Mouse (Mus musculus): ENCODE measurements around the gene Myo15. TPM values are rescaled to one million over a fixed set of nuclear protein-coding genes. Genes with fewer than 3 reads are reported as not detected.

Gene Myo15
- polyA plus RNA-seq, 1 experiment from 2014 or later = 0.08 TPM

DNA sequence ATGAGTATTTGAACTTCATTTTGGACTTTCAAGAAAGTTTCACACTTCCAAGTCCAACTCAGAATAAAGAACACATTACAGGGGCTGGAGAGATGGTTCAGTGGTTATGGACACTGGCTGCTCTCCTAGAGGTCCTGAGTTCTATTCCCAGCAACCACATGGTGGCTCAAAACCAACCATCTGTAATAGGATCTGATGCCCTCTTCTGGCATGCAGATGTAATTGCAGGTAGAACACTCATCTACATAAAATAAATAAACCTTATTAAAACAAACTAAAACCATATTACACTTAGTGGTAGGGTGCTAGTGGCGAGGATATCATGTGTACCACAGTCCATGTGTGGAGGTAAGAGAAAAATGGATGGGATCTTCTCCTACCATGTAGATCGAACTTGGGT lies 43.4 kb downstream of the Myo15 start:
- Histone ChIP-seq H3K4me3 (ENCODE audit: low read depth, low read length) (no peak overlapping the region), H3K9me3 (replicated peaks; ENCODE audit: control insufficient read depth, low read length) (no peaks in the 10 kb centered on the region), H3K27ac (ENCODE audit: low read depth, low read length) (no peak overlapping the region), H3K9ac (ENCODE audit: low read length) (no peak overlapping the region), H3K36me3 (ENCODE audit: control insufficient read depth, insufficient read depth, low read length) (no peaks in the 10 kb centered on the region), H3K4me2 (ENCODE audit: low read length) (no peak overlapping the region), H3K27me3 (replicated peaks; ENCODE audit: control insufficient read depth, insufficient read depth, low read length) (peaks cover 5% of the 10 kb centered on the region; the same call in 1 of the 2 replicates), H3K4me1 (ENCODE audit: control insufficient read depth, insufficient read depth, low read length) (peaks cover 6% of the 10 kb centered on the region)
- DNase-seq (ENCODE audit: low spot score) = no peak
- no peak for ATAC-seq
- 87% methylated on average over 2 of the region's 2 CpGs for WGBS

DNA sequence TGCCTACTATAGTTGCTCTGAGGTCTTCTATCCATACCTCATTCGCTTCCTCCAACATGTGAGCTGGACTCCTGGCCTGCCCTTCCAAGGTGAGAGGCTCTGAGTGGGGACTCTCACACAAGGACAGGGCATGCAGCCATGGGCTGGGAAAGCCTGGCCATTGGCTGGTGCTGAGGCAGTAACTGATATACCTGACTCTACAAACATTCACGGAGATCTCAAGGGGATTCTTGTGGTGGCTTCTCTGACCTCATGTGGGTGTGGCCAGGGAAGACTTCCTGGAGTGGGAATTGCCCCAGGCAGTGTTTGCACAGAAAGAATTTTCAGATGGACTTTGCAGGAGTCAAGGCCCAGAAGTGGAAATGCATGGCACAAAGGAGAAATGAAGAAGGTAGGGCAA lies 45.8 kb downstream of the Myo15 start:
- H3K4me1 ChIP-seq (ENCODE audit: control insufficient read depth, insufficient read depth, low read length) = no peaks in the 10 kb centered on the region
- H3K9me3 ChIP-seq (replicated peaks; ENCODE audit: control insufficient read depth, low read length) = no peaks in the 10 kb centered on the region
- H3K27ac ChIP-seq (ENCODE audit: low read depth, low read length) = no peak overlapping the region
- DNase-seq (ENCODE audit: low spot score) (no peak), ATAC-seq (no peak)
- WGBS = 75% methylated on average over 2 of the region's 2 CpGs
- H3K4me3 ChIP-seq (ENCODE audit: low read depth, low read length) = no peak overlapping the region
- no peaks in the 10 kb centered on the region for H3K36me3 ChIP-seq (ENCODE audit: control insufficient read depth, insufficient read depth, low read length)
- H3K4me2 ChIP-seq (ENCODE audit: low read length) = no peak overlapping the region
- H3K27me3 ChIP-seq (replicated peaks; ENCODE audit: control insufficient read depth, insufficient read depth, low read length) = peaks cover 5% of the 10 kb centered on the region; the same call in 1 of the 2 replicates
- H3K9ac ChIP-seq (ENCODE audit: low read length) = no peak overlapping the region

DNA sequence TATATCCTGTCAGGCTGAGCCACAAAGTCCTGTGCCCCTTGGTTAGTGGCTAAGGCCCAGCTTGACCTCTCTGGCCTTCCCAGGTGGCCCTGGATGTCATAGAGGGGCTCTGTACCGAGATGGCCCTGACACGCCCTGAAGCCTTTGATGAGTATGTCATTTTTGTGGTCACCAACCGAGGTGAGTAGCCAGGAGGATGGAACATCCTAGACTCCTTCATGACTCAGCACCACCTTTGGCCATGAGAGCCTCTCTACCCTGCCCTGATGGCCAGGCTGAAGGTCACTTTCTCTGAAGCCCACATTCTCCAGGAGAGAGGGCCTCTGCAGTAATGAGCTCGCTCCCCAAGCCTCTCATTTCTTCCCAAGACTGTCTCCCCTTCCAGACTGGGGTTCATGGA lies 49.2 kb downstream of the Myo15 start:
- H3K4me1 ChIP-seq (ENCODE audit: control insufficient read depth, insufficient read depth, low read length) = no peaks in the 10 kb centered on the region
- 77% methylated on average over 4 of the region's 4 CpGs for WGBS
- ATAC-seq (no peak), DNase-seq (ENCODE audit: low spot score) (no peak)
- H3K36me3 ChIP-seq (ENCODE audit: control insufficient read depth, insufficient read depth, low read length) = no peaks in the 10 kb centered on the region
- no peak overlapping the region for H3K27ac ChIP-seq (ENCODE audit: low read depth, low read length)
- H3K4me3 ChIP-seq (ENCODE audit: low read depth, low read length) = no peak overlapping the region
- H3K9me3 ChIP-seq (replicated peaks; ENCODE audit: control insufficient read depth, low read length) = no peaks in the 10 kb centered on the region
- H3K27me3 ChIP-seq (replicated peaks; ENCODE audit: control insufficient read depth, insufficient read depth, low read length) = no peaks in the 10 kb centered on the region
- no peak overlapping the region for H3K4me2 ChIP-seq (ENCODE audit: low read length)
- H3K9ac ChIP-seq (ENCODE audit: low read length) = no peak overlapping the region

DNA sequence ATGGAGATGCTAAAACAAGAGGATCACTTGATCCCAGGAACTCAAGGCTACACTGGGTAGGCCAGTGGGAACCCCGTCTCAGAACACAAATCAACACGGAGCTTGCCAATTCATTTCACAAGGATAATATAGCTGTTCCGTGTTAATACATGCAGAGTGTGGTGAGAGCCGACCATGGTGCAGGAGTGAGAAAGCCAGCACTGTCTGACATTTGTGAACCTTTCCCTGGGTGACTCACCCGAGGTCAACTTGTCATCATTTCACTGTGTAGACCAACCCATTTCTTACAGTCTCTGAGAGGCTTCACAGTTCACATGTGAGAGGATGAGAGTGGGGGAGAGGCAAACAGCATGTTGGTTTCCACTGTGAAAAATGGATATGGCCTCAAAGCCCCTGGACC lies 52.9 kb downstream of the Myo15 start:
- WGBS = 84% methylated on average over 5 of the region's 5 CpGs

DNA sequence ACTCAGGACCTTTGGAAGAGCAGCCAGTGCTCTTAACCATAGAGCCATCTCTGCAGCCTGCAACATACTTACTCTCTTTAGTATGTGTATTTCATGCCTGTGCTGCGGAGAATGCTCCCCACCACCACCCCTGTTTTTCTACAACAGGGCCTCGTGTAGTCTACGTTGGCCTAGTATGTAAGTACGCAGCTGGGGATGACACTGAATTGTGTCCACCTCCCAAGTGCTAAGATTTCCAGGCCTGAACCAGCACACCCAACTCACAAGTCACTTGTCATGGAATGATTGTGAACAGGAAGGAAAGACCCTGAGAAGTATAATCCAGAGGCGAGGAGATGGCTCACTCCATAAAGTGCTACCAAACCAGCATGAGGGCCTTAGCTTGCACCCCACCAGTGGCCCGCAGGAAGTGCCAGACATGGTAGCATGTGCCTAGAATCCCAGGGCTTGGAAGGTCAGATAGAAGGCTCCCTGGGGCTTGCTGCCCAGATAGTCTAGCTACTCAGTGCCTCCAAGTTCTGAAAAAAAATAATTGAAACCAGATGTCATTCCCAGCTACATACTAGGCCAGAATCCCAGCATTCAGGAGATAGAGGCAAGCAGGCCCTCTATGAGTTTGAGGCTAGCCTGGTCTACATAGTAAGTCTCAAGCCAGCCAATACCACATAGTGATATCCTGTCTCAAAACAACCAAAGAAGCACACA lies 53.7 kb downstream of the Myo15 start:
- 94% methylated on average over 6 of the region's 6 CpGs for WGBS
- Histone ChIP-seq H3K4me1 (ENCODE audit: control insufficient read depth, insufficient read depth, low read length) (no peaks in the 10 kb centered on the region), H3K9ac (ENCODE audit: low read length) (no peak overlapping the region), H3K4me3 (ENCODE audit: low read depth, low read length) (no peak overlapping the region), H3K9me3 (replicated peaks; ENCODE audit: control insufficient read depth, low read length) (no peaks in the 10 kb centered on the region), H3K36me3 (ENCODE audit: control insufficient read depth, insufficient read depth, low read length) (no peaks in the 10 kb centered on the region), H3K4me2 (ENCODE audit: low read length) (no peak overlapping the region), H3K27me3 (replicated peaks; ENCODE audit: control insufficient read depth, insufficient read depth, low read length) (no peaks in the 10 kb centered on the region), H3K27ac (ENCODE audit: low read depth, low read length) (no peak overlapping the region)
- ATAC-seq = no peak
- DNase-seq (ENCODE audit: low spot score) = no peak

More for the DNA sequence above, 52.9 kb downstream of the Myo15 start:
- no peak overlapping the region for H3K4me3 ChIP-seq (ENCODE audit: low read depth, low read length)
- H3K9me3 ChIP-seq (replicated peaks; ENCODE audit: control insufficient read depth, low read length) = no peaks in the 10 kb centered on the region
- no peak for DNase-seq (ENCODE audit: low spot score)
- H3K27ac ChIP-seq (ENCODE audit: low read depth, low read length) = no peak overlapping the region
- no peaks in the 10 kb centered on the region for H3K36me3 ChIP-seq (ENCODE audit: control insufficient read depth, insufficient read depth, low read length)
- no peak overlapping the region for H3K4me2 ChIP-seq (ENCODE audit: low read length)
- no peaks in the 10 kb centered on the region for H3K4me1 ChIP-seq (ENCODE audit: control insufficient read depth, insufficient read depth, low read length)
- ATAC-seq = no peak
- H3K27me3 ChIP-seq (replicated peaks; ENCODE audit: control insufficient read depth, insufficient read depth, low read length) = no peaks in the 10 kb centered on the region
- H3K9ac ChIP-seq (ENCODE audit: low read length) = no peak overlapping the region

DNA sequence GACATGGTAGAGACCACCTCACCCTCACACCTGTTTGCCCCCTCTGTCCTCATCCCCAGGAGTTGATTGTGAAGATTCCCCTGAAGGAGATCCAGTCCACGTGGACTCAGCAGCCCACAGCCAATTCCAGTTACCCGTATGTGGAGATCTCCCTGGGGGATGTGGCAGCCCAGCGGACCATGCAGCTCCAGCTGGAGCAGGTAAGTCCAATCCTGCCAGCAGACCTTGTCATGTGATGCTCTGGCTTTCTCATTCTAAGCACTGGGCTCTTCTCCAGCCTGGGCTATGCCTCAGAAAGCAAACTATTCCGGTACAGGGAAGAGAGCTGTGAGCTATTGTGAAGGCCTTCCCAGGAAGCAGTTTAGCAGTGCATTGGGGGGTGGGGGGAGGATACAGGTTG lies 57.3 kb downstream of the Myo15 start:
- Histone ChIP-seq H3K27ac (ENCODE audit: low read depth, low read length) (no peak overlapping the region), H3K36me3 (ENCODE audit: control insufficient read depth, insufficient read depth, low read length) (no peaks in the 10 kb centered on the region), H3K9me3 (replicated peaks; ENCODE audit: control insufficient read depth, low read length) (no peaks in the 10 kb centered on the region), H3K27me3 (replicated peaks; ENCODE audit: control insufficient read depth, insufficient read depth, low read length) (no peaks in the 10 kb centered on the region), H3K9ac (ENCODE audit: low read length) (no peak overlapping the region), H3K4me2 (ENCODE audit: low read length) (no peak overlapping the region), H3K4me3 (ENCODE audit: low read depth, low read length) (no peak overlapping the region), H3K4me1 (ENCODE audit: control insufficient read depth, insufficient read depth, low read length) (no peaks in the 10 kb centered on the region)
- DNase-seq (ENCODE audit: low spot score) (no peak), ATAC-seq (no peak)
- WGBS = 68% methylated on average over 4 of the region's 4 CpGs

DNA sequence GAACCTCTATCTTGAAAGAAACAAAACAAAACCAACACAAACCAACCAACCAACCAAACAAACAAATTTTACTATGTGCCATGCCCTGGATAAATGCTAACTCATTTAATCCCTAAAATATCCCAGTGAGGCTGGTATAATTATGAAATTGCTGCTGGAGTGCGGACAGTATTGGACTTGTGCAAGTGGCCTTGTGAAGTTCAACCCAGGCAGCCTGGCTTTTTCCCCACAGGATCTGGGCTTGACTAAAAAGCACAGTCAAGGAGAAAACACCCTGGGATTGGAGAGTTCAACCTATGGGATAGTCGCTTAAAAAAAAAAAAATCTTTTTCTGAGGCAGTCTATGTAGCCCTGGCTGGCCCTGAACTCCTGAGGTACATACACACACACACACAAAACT lies 66.5 kb downstream of the Myo15 start:
- no peaks in the 10 kb centered on the region for H3K27me3 ChIP-seq (replicated peaks; ENCODE audit: control insufficient read depth, insufficient read depth, low read length)
- WGBS = 85% methylated on average over 2 of the region's 2 CpGs
- H3K36me3 ChIP-seq (ENCODE audit: control insufficient read depth, insufficient read depth, low read length) = peaks cover 7% of the 10 kb centered on the region; the same call in 1 of the 2 replicates
- H3K4me3 ChIP-seq (ENCODE audit: low read depth, low read length) = no peak overlapping the region; the same call in 1 of the 2 replicates
- DNase-seq (ENCODE audit: low spot score) (no peak), ATAC-seq (no peak)
- H3K9ac ChIP-seq (ENCODE audit: low read length) = peak overlapping the region; percentile 81
- H3K4me2 ChIP-seq (ENCODE audit: low read length) = peak overlapping the region; percentile 88; the same call in 1 of the 2 replicates
- H3K4me1 ChIP-seq (ENCODE audit: control insufficient read depth, insufficient read depth, low read length) = peaks cover 17% of the 10 kb centered on the region
- no peaks in the 10 kb centered on the region for H3K9me3 ChIP-seq (replicated peaks; ENCODE audit: control insufficient read depth, low read length)
- peak overlapping the region; percentile 99; the same call in 1 of the 2 replicates for H3K27ac ChIP-seq (ENCODE audit: low read depth, low read length)

DNA sequence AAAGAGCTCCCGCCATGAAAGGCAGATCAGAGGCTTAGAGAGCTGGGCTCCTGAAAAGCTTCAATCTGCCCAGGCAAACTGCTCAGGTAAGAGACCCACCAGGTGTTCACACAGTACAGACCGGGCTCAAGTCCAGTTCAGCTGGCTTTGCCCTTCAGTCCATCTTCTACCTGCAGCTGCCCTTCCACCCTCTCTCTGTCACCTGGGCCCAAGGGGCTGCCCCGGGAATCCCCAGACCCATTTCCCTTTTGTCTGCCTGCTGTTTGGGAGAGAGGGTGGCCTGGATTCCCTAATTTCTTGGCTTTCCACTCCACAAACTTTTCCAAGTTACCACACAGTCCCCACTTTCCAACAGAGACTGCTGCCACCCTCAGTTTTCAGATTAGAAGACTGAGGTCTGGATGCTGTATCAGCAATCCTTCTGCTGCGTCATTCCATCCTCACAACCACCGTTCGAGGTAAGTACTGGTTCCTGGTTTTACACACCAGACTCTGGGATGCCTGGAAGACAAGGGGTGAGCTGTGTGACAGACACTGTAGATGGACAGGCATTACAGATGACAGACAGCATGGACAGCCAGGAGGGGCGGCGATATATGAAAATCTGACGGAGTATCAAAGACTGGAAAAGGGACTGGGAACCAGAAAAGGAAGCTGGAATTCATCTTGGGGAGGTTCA lies 67.2 kb downstream of the Myo15 start, which contains the start of gene Alkbh5:
Gene Alkbh5, plus strand, starts transcription at position 202 of the 679 bp plus-strand sequence.
- 14% methylated on average over 9 of the region's 9 CpGs for WGBS
- H3K27ac ChIP-seq (ENCODE audit: low read depth, low read length) = peak within 1 kb of the TSS; percentile 99
- peaks cover 23% of the 10 kb centered on the region for H3K4me1 ChIP-seq (ENCODE audit: control insufficient read depth, insufficient read depth, low read length)
- H3K27me3 ChIP-seq (replicated peaks; ENCODE audit: control insufficient read depth, insufficient read depth, low read length) = no peaks in the 10 kb centered on the region
- H3K9me3 ChIP-seq (replicated peaks; ENCODE audit: control insufficient read depth, low read length) = no peaks in the 10 kb centered on the region
- H3K4me3 ChIP-seq (ENCODE audit: low read depth, low read length) = peak within 1 kb of the TSS; percentile 96
- 0 out of 2 replicates have a peak, but pooled peaks have one; percentile 2 for ATAC-seq
- H3K36me3 ChIP-seq (ENCODE audit: control insufficient read depth, insufficient read depth, low read length) = peaks cover 7% of the 10 kb centered on the region; the same call in 1 of the 2 replicates
- peak within 1 kb of the TSS; percentile 88 for H3K4me2 ChIP-seq (ENCODE audit: low read length)
- DNase-seq (ENCODE audit: low spot score) = peak; percentile 61
- H3K9ac ChIP-seq (ENCODE audit: low read length) = peak within 1 kb of the TSS; percentile 81
